Mouse (Mus musculus): ENCODE data around the gene Bricd5. TPM values are rescaled to one million over a fixed set of nuclear protein-coding genes. Genes with fewer than 3 reads are reported as not detected.
A peak's percentile ranks its signal among the peaks of the same experiment; 100 is the strongest.
"Not testable (repeated sequence)": the region's sequence is repeated elsewhere in the genome, so short reads cannot be mapped to it uniquely, and the experiment has no call there.

Gene Bricd5
- polyA plus RNA-seq (2015; fragmentation: Nextera tagmentation; extraction: Ambion mirVana): 0.73 TPM in 1 of 2 replicates, not detected in the other

GRCm38 (mm10) chr17:24473612-24474275, at the start of gene Bricd5:
Bricd5 (plus strand) TSS chr17:24473884.
- Histone ChIP-seq H3K4me3 (replicated peaks) (peak within 1 kb of the TSS; percentile 0; the same call in 1 of the 2 replicates), H3K9me3 (replicated peaks) (no peaks in the 10 kb centered on the region), H3K36me3 (peaks cover 37% of the 10 kb centered on the region), H3K4me1 (peaks cover 62% of the 10 kb centered on the region), H3K4me2 (peak within 1 kb of the TSS; percentile 99), H3K27ac (replicated peaks) (peak within 1 kb of the TSS; percentile 6; the same call in 1 of the 2 replicates), H3K9ac (replicated peaks) (no peak within 1 kb of the TSS), H3K27me3 (replicated peaks) (no peaks in the 10 kb centered on the region)
- no peak for ATAC-seq (ENCODE audit: low FRiP score)
- WGBS: 77% methylated on average over 6 of the region's 6 CpGs

- H3K4me1 ChIP-seq: peaks cover 23% of the 10 kb centered on the region
- H3K4me2 ChIP-seq: no peak overlapping the region
- 97% methylated on average over 5 of the region's 5 CpGs for WGBS
- H3K9ac ChIP-seq (replicated peaks): no peak overlapping the region
- no peak overlapping the region for H3K4me3 ChIP-seq (replicated peaks)
- no peak overlapping the region for H3K27ac ChIP-seq (replicated peaks)
- no peaks in the 10 kb centered on the region for H3K9me3 ChIP-seq (replicated peaks)
- no peak for ATAC-seq (ENCODE audit: low FRiP score)
- peaks cover 56% of the 10 kb centered on the region for H3K36me3 ChIP-seq
- no peaks in the 10 kb centered on the region for H3K27me3 ChIP-seq (replicated peaks)
Observed at GRCm38 (mm10) chr17:24424489-24424888, 49.2 kb upstream of the Bricd5 start.

DNA sequence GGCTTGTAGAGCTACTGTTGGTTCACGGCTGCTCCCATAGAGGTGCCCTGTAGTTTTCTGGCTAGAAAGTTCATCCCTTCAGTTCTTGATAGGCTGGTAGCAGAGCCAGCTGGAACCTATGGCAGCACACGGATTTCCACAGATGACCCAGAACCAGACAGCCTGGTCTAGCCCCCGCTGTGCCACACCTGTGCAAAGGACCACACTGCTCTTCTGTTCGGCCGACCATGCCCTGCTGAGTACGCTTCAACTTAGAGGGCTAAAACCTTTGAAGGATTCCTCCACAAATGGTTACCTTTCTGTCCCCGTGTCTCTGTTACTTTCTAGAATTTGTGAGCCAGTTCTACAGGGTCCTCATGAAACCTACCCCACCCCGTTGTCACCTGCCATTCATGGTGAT, 48.4 kb upstream of the Bricd5 start:
- WGBS: 95% methylated on average over 6 of the region's 8 CpGs

DNA sequence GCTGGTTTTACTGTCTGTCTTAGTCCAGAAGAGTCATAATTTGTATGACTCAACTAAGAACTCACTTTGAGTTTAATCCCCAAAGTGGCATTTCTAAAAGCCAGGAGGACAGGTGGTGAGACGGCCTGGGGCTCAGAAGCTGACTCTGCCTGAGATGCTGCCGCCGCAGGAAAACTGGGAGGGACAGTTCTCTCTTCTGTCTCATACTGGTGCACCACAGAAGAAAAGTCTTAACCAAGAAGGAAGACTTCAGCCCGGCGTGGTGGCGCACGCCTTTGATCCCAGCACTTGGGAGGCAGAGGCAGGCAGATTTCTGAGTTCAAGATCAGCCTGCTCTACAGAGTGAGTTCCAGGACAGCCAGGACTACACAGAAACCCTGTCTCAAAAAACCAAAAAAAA, 47.8 kb upstream of the Bricd5 start:
- 72% methylated on average over 7 of the region's 7 CpGs for WGBS
- ATAC-seq (ENCODE audit: low FRiP score): no peak; the same call in 1 of the 2 replicates
- no peaks in the 10 kb centered on the region for H3K27me3 ChIP-seq (replicated peaks)
- peaks cover 28% of the 10 kb centered on the region for H3K4me1 ChIP-seq
- peak overlapping the region; percentile 69; the same call in 1 of the 2 replicates for H3K4me3 ChIP-seq (replicated peaks)
- peak overlapping the region; percentile 58 for H3K4me2 ChIP-seq
- peaks cover 42% of the 10 kb centered on the region for H3K36me3 ChIP-seq
- H3K9me3 ChIP-seq (replicated peaks): no peaks in the 10 kb centered on the region
- H3K9ac ChIP-seq (replicated peaks): no peak overlapping the region
- peak overlapping the region; percentile 97 for H3K27ac ChIP-seq (replicated peaks)

More for the DNA sequence above, 48.4 kb upstream of the Bricd5 start:
- not testable (repeated sequence) for H3K9ac ChIP-seq (replicated peaks); H3K4me2 ChIP-seq; H3K27me3 ChIP-seq (replicated peaks); ATAC-seq (ENCODE audit: low FRiP score); H3K9me3 ChIP-seq (replicated peaks); H3K27ac ChIP-seq (replicated peaks); H3K4me3 ChIP-seq (replicated peaks)
- peaks cover 28% of the 10 kb centered on the region for H3K4me1 ChIP-seq
- H3K36me3 ChIP-seq: peaks cover 47% of the 10 kb centered on the region

- WGBS: under 1% methylated on average over 48 of the region's 48 CpGs
- ATAC-seq (ENCODE audit: low FRiP score): peak; percentile 95
Observed at GRCm38 (mm10) chr17:24426471-24427169, 47.1 kb upstream of the Bricd5 start, which contains the start of gene Eci1. Eci1 (plus strand) TSS chr17:24426641.

DNA sequence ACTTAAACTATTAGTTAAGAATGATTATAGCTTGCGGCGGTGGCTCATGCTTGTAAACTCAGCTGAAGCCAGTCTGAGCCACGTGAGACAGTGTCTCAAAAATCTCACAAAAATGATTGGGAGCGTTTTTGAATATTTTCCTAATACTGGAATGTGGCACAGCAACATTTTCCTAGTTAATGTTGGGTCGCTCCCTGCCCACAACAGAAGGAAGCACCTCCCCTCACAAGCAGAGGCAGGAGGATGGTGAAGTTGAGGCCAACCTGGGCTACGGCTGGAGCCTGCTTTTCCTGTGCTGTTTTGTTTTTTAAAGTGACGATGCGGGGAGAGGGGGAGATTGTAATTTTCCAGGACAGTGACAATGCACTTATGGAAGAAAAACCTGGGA, 46.5 kb upstream of the Bricd5 start:
- Histone ChIP-seq H3K27me3 (replicated peaks) (no peaks in the 10 kb centered on the region), H3K4me2 (peak overlapping the region; percentile 58), H3K27ac (replicated peaks) (peak overlapping the region; percentile 97), H3K4me3 (replicated peaks) (peak overlapping the region; percentile 69), H3K9ac (replicated peaks) (peak overlapping the region; percentile 87), H3K9me3 (replicated peaks) (no peaks in the 10 kb centered on the region), H3K36me3 (peaks cover 29% of the 10 kb centered on the region), H3K4me1 (peaks cover 28% of the 10 kb centered on the region)
- 4% methylated on average over 8 of the region's 8 CpGs for WGBS
- ATAC-seq (ENCODE audit: low FRiP score): no peak

More at GRCm38 (mm10) chr17:24426471-24427169, 47.1 kb upstream of the Bricd5 start, which contains the start of gene Eci1:
- Histone ChIP-seq H3K36me3 (peaks cover 35% of the 10 kb centered on the region), H3K9me3 (replicated peaks) (no peaks in the 10 kb centered on the region), H3K27ac (replicated peaks) (peak within 1 kb of the TSS; percentile 97), H3K4me3 (replicated peaks) (peak within 1 kb of the TSS; percentile 69), H3K27me3 (replicated peaks) (no peaks in the 10 kb centered on the region), H3K9ac (replicated peaks) (peak within 1 kb of the TSS; percentile 87), H3K4me2 (peak within 1 kb of the TSS; percentile 58), H3K4me1 (peaks cover 28% of the 10 kb centered on the region)

DNA sequence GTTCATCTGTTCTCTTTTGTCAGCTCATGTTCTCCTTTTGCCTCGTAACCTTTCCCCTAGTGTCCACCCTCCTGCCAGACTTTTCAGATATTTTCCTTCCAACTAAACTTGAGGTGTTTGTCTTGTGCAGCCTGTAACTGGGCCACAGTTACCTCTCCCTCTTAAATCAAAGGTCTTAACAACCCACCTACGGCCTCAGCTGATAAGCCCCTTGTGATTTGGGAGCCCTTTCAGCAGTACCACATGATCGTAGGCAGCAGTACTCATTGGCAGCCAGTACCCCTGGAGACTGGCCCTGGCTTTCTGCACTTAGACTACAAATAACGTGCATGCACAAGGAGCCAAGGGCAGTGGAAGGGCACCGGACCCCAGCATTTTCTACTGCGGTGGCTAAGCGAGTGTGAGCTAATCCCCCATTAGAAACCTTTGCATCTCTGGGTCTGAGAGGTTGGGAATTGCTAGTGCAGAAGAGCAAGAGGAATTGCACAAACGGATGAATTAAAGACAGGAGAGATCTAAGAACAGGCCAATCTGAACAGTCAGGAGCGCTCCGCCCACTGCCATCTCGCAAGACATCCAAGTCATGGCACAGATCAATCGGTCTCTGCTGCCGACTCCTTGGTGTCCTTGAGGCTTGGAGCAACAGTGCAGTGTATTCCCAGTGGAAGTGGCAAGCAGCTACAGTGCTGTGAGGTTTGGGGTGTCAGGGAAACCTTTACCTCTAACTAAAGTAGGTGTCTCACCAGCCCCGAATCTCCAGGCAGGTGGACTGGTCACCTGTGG, 44.3 kb upstream of the Bricd5 start:
- Histone ChIP-seq H3K4me1 (peaks cover 28% of the 10 kb centered on the region), H3K27ac (replicated peaks) (no peak overlapping the region), H3K36me3 (peaks cover 13% of the 10 kb centered on the region), H3K27me3 (replicated peaks) (no peaks in the 10 kb centered on the region), H3K4me3 (replicated peaks) (no peak overlapping the region), H3K9me3 (replicated peaks) (no peaks in the 10 kb centered on the region), H3K4me2 (no peak overlapping the region), H3K9ac (replicated peaks) (no peak overlapping the region)
- no peak for ATAC-seq (ENCODE audit: low FRiP score)
- 80% methylated on average over 14 of the region's 14 CpGs for WGBS

DNA sequence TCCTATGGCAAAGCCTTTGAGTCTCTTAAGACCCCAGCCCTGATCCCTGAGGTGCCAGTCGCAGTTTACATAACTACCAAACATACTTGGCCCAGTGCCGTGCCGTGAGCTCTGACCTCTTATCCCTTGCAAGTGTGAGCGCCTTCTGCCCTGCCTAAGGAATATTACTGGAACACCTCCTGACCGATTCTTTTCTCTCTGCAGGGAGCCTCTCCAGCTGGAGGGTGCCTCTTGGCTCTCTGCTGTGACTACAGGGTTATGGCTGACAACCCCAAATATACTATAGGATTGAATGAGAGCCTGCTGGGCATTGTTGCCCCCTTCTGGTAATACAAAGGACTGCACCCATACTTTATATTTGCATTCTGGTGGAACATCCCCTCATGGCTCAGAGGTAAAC, 36.7 kb upstream of the Bricd5 start:
- 0 out of 2 replicates have a peak, but pooled peaks have one; percentile 26 for ATAC-seq (ENCODE audit: low FRiP score)
- H3K9ac ChIP-seq (replicated peaks): no peak overlapping the region
- 68% methylated on average over 5 of the region's 5 CpGs for WGBS

DNA sequence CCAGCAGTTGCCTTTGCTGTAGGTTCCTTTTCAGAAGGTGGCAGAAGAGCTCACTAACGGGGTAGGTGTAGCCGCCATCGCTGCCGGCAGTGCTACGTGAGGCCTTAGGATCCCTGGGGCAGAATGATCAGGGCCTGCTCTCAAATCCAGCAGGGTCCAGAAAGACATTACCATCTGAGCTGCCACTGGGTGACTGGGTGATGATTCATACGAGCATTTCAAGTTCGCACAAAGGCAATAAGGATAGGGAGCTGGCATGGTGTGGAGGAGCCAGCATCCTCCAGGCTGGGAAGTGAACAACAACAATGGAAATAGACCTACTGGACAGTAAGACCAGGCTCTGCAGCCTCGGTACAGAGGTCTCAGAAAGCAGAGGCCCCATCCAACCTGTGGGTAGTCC, 33.3 kb upstream of the Bricd5 start:
- 90% methylated on average over 8 of the region's 8 CpGs for WGBS
- no peak overlapping the region for H3K9ac ChIP-seq (replicated peaks)
- H3K9me3 ChIP-seq (replicated peaks): no peaks in the 10 kb centered on the region
- H3K4me2 ChIP-seq: no peak overlapping the region
- no peak overlapping the region for H3K4me3 ChIP-seq (replicated peaks)
- no peaks in the 10 kb centered on the region for H3K4me1 ChIP-seq
- no peaks in the 10 kb centered on the region for H3K27me3 ChIP-seq (replicated peaks)
- H3K36me3 ChIP-seq: peaks cover 78% of the 10 kb centered on the region
- H3K27ac ChIP-seq (replicated peaks): no peak overlapping the region
- no peak for ATAC-seq (ENCODE audit: low FRiP score)

More for the DNA sequence above, 36.7 kb upstream of the Bricd5 start:
- H3K27me3 ChIP-seq (replicated peaks): no peaks in the 10 kb centered on the region
- H3K27ac ChIP-seq (replicated peaks): no peak overlapping the region
- no peaks in the 10 kb centered on the region for H3K9me3 ChIP-seq (replicated peaks)
- H3K4me1 ChIP-seq: no peaks in the 10 kb centered on the region
- H3K36me3 ChIP-seq: peaks cover 59% of the 10 kb centered on the region
- no peak overlapping the region for H3K4me3 ChIP-seq (replicated peaks)
- H3K4me2 ChIP-seq: no peak overlapping the region

DNA sequence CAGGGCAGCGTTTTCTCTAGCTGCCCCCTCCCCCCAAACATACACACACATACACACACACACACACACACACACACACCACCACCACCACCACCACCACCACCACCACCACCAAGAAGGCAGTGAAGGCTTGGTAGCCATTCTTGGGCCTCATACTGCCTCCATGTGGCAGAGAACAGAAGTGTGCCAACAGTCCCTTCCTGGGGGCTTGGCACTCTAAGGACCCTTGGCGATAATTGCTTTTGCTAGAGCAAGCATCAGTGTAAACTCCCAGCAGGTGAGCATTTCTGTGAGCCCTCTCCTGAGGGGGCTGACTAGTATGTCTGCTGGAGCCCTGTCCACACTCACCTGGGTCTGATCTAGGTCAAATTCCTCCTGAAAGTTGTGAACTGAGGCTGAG, 32.5 kb upstream of the Bricd5 start:
- Histone ChIP-seq H3K9ac (replicated peaks) (no peak overlapping the region), H3K4me1 (no peaks in the 10 kb centered on the region), H3K27me3 (replicated peaks) (no peaks in the 10 kb centered on the region), H3K36me3 (peaks cover 84% of the 10 kb centered on the region), H3K9me3 (replicated peaks) (no peaks in the 10 kb centered on the region), H3K4me3 (replicated peaks) (no peak overlapping the region), H3K4me2 (no peak overlapping the region), H3K27ac (replicated peaks) (no peak overlapping the region)
- no peak for ATAC-seq (ENCODE audit: low FRiP score)
- WGBS: 52% methylated on average over 2 of the region's 2 CpGs

DNA sequence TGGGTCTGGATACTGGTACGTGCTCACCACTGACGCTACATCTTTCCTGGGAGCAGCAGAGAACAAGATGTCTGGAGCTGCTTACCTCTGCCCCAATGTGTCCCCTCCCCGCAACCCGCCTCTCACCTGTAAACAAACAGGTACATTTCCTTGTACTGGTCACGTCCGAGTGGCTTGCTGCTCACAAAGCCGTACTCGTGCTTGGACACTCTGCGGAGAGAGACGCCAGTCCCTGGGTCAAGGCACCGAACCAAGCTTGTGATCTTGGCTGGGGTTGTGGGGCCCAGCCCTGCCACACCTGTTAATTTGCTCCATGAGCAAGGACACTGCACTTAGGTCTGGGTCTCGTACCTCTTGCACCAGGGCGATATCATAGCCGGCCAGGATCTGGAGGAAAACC, 31.6 kb upstream of the Bricd5 start:
- no peak overlapping the region for H3K4me3 ChIP-seq (replicated peaks)
- H3K27ac ChIP-seq (replicated peaks): no peak overlapping the region
- H3K36me3 ChIP-seq: peaks cover 87% of the 10 kb centered on the region
- H3K9me3 ChIP-seq (replicated peaks): no peaks in the 10 kb centered on the region
- no peak for ATAC-seq (ENCODE audit: low FRiP score)
- no peak overlapping the region for H3K9ac ChIP-seq (replicated peaks)
- H3K27me3 ChIP-seq (replicated peaks): no peaks in the 10 kb centered on the region
- no peak overlapping the region for H3K4me2 ChIP-seq
- WGBS: 89% methylated on average over 14 of the region's 14 CpGs
- H3K4me1 ChIP-seq: no peaks in the 10 kb centered on the region
